Mouse (Mus musculus) forebrain, embryonic 16.5 days (tissue): Measurements from ENCODE around the gene Vkorc1. TPM values are rescaled to one million over a fixed set of nuclear protein-coding genes. Genes with fewer than 3 reads are reported as not detected.

Experiments used
- ATAC-seq: fragments of 200-750 bp; cut with Nextera tagmentation; 2 replicates; pipeline ENCODE4 v1.8.0; 2017; ENCODE audit warnings: mild to moderate bottlenecking, moderate library complexity
- H3K27ac ChIP-seq: fragments of 300-500 bp; sonication (generic); 2 replicates; pipeline ENCODE4 v1.5.1; 2014; ENCODE audit warnings: low read length, control low read depth
- H3K27me3 ChIP-seq: fragments of 300-500 bp; sonication (generic); replicated peaks from 2 replicates; pipeline ENCODE4 v1.6.1; 2014; ENCODE audit warnings: low read length; ENCODE audit not compliant: control insufficient read depth, insufficient read depth
- H3K36me3 ChIP-seq: fragments of 300-500 bp; sonication (generic); 2 replicates; pipeline ENCODE4 v1.6.1; 2014; ENCODE audit not compliant: control insufficient read depth, insufficient read depth
- H3K4me1 ChIP-seq: fragments of 300-500 bp; sonication (generic); replicated peaks from 2 replicates; pipeline ENCODE4 v1.6.1; 2014; ENCODE audit warnings: low read length; ENCODE audit not compliant: control insufficient read depth, insufficient read depth
- H3K4me2 ChIP-seq: fragments of 300-500 bp; sonication (generic); 2 replicates; pipeline ENCODE4 v1.6.1; 2014; ENCODE audit warnings: mild to moderate bottlenecking, low read length, control low read depth
- H3K4me3 ChIP-seq: fragments of 300-500 bp; sonication (generic); replicated peaks from 2 replicates; pipeline ENCODE4 v1.5.1; 2014; ENCODE audit warnings: mild to moderate bottlenecking, low read length, control low read depth
- H3K9ac ChIP-seq: fragments of 300-500 bp; sonication (generic); replicated peaks from 2 replicates; pipeline ENCODE4 v1.6.1; 2014; ENCODE audit warnings: low read depth, low read length, control low read depth
- H3K9me3 ChIP-seq: fragments of 300-500 bp; sonication (generic); 2 replicates; pipeline ENCODE4 v1.6.1; 2016; ENCODE audit warnings: low read length; ENCODE audit not compliant: control insufficient read depth
- WGBS: fragments of 180-500 bp; shearing (Covaris S2); extraction: QIAGEN DNeasy Blood & Tissue Kit; methylation state at CpG from one replicate; pipeline ENCODE4 v1.1.7; 2014; 5-methylcytosine and 5-hydroxymethylcytosine counted together
- polyA plus RNA-seq: library from polyadenylated mRNA; unstranded; fragments of >200 nt; fragmentation: Nextera tagmentation; extraction: Ambion mirVana; gene quantifications from 2 replicates; pipeline ENCODE4 v1.2.1, GENCODE M21; 2015

Vkorc1 gene
- polyA plus RNA-seq, 1 experiment from 2014 or later = 63.9 TPM

- no peaks in the 10 kb centered on the region for H3K9me3 ChIP-seq
- peak overlapping the region; percentile 100 for H3K9ac ChIP-seq
- H3K27me3 ChIP-seq = no peaks in the 10 kb centered on the region
- H3K36me3 ChIP-seq = peaks cover 18% of the 10 kb centered on the region
- H3K4me3 ChIP-seq = peak overlapping the region; percentile 93
- peak overlapping the region; percentile 100 for H3K27ac ChIP-seq
- peak; percentile 94 for ATAC-seq
- under 1% methylated on average over 43 of the region's 43 CpGs for WGBS
- H3K4me2 ChIP-seq = peak overlapping the region; percentile 63
- H3K4me1 ChIP-seq = peaks cover 27% of the 10 kb centered on the region
These were observed 19.8 kb downstream of the Vkorc1 start for GRCm38 (mm10) chr7:127875627-127876001.

GRCm38 (mm10) chr7:127874812-127875626, 20.4 kb downstream of the Vkorc1 start:
- peak; percentile 26 for ATAC-seq
- Histone ChIP-seq H3K27me3 (no peaks in the 10 kb centered on the region), H3K27ac (peak overlapping the region; percentile 100), H3K9ac (peak overlapping the region; percentile 100), H3K4me3 (peak overlapping the region; percentile 93), H3K4me2 (peak overlapping the region; percentile 63), H3K4me1 (peaks cover 27% of the 10 kb centered on the region), H3K36me3 (peaks cover 13% of the 10 kb centered on the region), H3K9me3 (no peaks in the 10 kb centered on the region)
- 3% methylated on average over 20 of the region's 20 CpGs for WGBS

DNA sequence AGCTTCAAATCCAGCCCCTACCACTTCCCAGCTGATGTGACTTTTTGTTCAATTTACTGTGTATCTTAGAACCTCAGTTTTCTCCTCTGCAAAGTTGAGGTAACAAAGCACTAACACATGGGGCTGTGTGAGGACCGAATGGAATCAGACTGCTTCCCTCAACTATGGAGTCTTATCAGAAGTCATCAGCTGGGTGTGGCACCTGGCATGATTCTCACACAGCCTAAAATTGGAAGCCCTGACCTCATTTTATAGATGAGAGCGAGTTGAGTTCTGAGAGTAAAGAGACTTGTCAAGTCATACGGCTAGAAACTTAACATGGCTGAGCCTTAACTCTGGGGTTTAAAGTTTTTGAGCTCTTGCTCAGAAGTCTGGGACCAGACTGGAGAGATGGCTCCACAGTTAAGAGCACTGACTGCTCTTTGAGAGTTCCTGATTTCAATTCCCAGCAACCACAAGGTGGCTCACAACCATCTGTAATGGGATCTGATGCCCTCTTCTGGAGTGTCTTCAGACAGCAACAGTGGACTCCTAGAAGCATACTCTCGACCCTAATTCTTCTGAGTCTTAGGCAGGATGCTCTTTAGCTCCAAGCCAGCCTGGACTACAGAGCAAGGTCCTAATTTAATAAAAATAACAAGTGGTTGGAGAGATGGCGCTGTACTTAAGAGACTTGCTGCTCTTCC, 25.1 kb downstream of the Vkorc1 start:
- no peak overlapping the region for H3K27ac ChIP-seq
- 87% methylated on average over 5 of the region's 5 CpGs for WGBS
- no peaks in the 10 kb centered on the region for H3K9me3 ChIP-seq
- H3K36me3 ChIP-seq = peaks cover 26% of the 10 kb centered on the region
- ATAC-seq = no peak
- no peak overlapping the region for H3K4me3 ChIP-seq
- H3K4me1 ChIP-seq = peaks cover 19% of the 10 kb centered on the region
- H3K27me3 ChIP-seq = no peaks in the 10 kb centered on the region
- no peak overlapping the region for H3K4me2 ChIP-seq
- no peak overlapping the region for H3K9ac ChIP-seq

DNA sequence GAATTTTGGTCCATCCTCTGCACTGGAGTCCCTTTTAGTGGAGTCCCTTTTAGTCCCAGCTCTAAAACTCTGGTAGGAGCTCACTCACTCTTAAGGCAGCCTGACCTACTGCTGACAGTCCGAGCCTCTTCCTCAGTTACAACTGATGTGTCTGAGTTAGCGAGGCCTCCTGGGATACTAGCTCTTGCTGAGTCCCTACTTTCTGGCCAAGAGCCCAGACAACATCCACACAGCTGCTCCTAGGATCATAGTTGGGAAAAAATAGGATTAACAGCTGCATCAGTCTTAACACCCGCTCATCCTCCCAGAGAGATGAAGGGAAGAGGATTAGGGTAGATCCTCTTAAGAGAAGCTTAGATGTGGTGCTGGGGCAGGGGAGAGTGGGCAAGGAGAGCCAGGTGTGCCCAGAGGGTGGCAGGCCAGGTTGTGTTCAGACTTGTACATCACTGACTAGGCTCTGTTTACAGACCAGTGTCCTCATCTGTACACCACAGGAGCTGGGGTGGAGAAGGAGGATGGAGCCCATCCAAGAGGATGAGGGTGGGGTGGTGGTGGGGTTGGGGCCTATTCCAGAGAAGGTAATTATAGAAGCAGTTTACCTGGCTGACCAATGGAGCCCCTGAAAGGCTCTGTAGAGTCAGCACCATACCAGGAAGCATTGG, 26.1 kb downstream of the Vkorc1 start:
- Histone ChIP-seq H3K9ac (no peak overlapping the region), H3K36me3 (peaks cover 26% of the 10 kb centered on the region), H3K27ac (no peak overlapping the region)

DNA sequence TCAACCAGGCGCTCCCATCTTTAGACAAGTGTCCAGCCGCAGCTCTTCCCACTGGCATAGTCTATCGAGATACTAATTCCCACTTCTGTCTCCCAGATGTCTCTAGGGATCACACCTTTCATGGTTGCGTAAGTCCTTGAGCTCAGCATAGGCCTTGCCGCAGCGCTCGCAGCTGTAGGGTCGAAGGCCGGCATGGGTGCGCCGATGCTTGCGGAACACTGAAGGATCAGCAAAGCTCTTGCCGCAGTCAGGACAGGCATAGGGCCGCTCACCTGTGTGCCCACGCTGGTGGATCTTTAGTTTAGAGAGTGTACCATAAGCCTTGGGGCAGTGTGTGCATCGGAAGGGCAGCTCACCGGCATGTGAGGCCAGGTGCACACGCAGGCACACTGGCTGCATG, 27.8 kb downstream of the Vkorc1 start:
- Histone ChIP-seq H3K9ac (no peak overlapping the region), H3K4me2 (no peak overlapping the region), H3K4me3 (no peak overlapping the region), H3K27me3 (no peaks in the 10 kb centered on the region), H3K9me3 (no peaks in the 10 kb centered on the region), H3K27ac (no peak overlapping the region), H3K4me1 (no peaks in the 10 kb centered on the region), H3K36me3 (peaks cover 29% of the 10 kb centered on the region)
- ATAC-seq = no peak
- 97% methylated on average over 18 of the region's 18 CpGs for WGBS

More for the DNA sequence above, 26.1 kb downstream of the Vkorc1 start:
- H3K4me3 ChIP-seq = no peak overlapping the region
- no peaks in the 10 kb centered on the region for H3K27me3 ChIP-seq
- H3K4me1 ChIP-seq = peaks cover 15% of the 10 kb centered on the region
- 61% methylated on average over 3 of the region's 3 CpGs for whole genome bisulfite sequencing
- H3K9me3 ChIP-seq = no peaks in the 10 kb centered on the region
- H3K4me2 ChIP-seq = no peak overlapping the region
- ATAC-seq = no peak

DNA sequence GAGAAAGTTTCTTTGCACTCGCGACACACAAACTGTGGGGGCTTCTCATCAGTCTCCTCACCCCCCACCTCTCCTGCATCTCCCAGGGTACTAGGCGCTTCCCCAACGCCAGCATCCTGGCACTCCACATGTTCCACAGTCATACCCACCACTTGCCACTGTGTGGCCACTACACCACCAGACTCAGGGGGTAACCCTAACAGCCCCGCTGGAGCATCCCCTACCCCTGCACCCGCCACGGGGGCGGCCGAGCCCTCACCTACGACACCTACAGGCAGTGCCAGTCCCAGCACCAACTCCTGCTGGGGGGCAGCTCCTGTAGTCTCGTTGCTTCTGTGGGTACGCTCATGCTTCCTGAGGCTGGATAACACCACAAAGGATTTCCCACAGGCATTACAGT, 29.0 kb downstream of the Vkorc1 start:
- no peak overlapping the region for H3K9ac ChIP-seq
- peaks cover 29% of the 10 kb centered on the region for H3K36me3 ChIP-seq
- no peak overlapping the region for H3K4me2 ChIP-seq
- WGBS = 95% methylated on average over 12 of the region's 12 CpGs
- H3K4me1 ChIP-seq = no peaks in the 10 kb centered on the region
- H3K9me3 ChIP-seq = no peaks in the 10 kb centered on the region
- no peak overlapping the region for H3K27ac ChIP-seq
- no peak for ATAC-seq
- no peaks in the 10 kb centered on the region for H3K27me3 ChIP-seq
- no peak overlapping the region for H3K4me3 ChIP-seq

- Histone ChIP-seq H3K27me3 (no peaks in the 10 kb centered on the region), H3K36me3 (no peaks in the 10 kb centered on the region), H3K27ac (no peak overlapping the region), H3K4me3 (no peak overlapping the region), H3K4me2 (no peak overlapping the region), H3K4me1 (no peaks in the 10 kb centered on the region), H3K9ac (no peak overlapping the region), H3K9me3 (no peaks in the 10 kb centered on the region)
- no peak for ATAC-seq
- 93% methylated on average over 6 of the region's 6 CpGs for WGBS
These were observed 37.2 kb downstream of the Vkorc1 start for GRCm38 (mm10) chr7:127858258-127858657.

- Histone ChIP-seq H3K4me2 (no peak overlapping the region), H3K9me3 (no peaks in the 10 kb centered on the region), H3K27ac (no peak overlapping the region), H3K9ac (no peak overlapping the region), H3K36me3 (no peaks in the 10 kb centered on the region), H3K27me3 (no peaks in the 10 kb centered on the region), H3K4me3 (no peak overlapping the region), H3K4me1 (no peaks in the 10 kb centered on the region)
- 76% methylated on average over 5 of the region's 5 CpGs for WGBS
- ATAC-seq = no peak
These were observed 44.5 kb downstream of the Vkorc1 start for GRCm38 (mm10) chr7:127850906-127851305.
